Mouse (Mus musculus) kidney, embryonic 15.5 days (tissue): ENCODE measurements at regions not wholly inside any gene's neighbourhood (a gene's known extent, or its start where the extent isn't known, plus 50 kb on each side); places are given as distances from the start of the nearest gene placed in this dataset.

Source experiments
- ATAC-seq: fragments of 200-750 bp; cut with Nextera tagmentation; replicated peaks from 2 replicates; pipeline ENCODE4 v1.8.0; 2017; ENCODE audit warnings: moderate TSS enrichment; ENCODE audit not compliant: low FRiP score
- H3K27ac ChIP-seq: fragments of 300-500 bp; sonication (generic); 2 replicates; pipeline ENCODE4 v1.5.1; 2015; ENCODE audit warnings: mild to moderate bottlenecking, inconsistent platforms
- H3K27me3 ChIP-seq: fragments of 300-500 bp; sonication (generic); 2 replicates; pipeline ENCODE4 v1.6.1; 2015; ENCODE audit warnings: inconsistent platforms
- H3K36me3 ChIP-seq: fragments of 300-500 bp; sonication (generic); 2 replicates; pipeline ENCODE4 v1.6.1; 2015; ENCODE audit warnings: inconsistent platforms
- H3K4me1 ChIP-seq: fragments of 300-500 bp; sonication (generic); 2 replicates; pipeline ENCODE4 v1.6.1; 2015; ENCODE audit warnings: inconsistent platforms
- H3K4me2 ChIP-seq: fragments of 300-500 bp; sonication (generic); 2 replicates; pipeline ENCODE4 v1.6.1; 2015; ENCODE audit warnings: moderate library complexity, mild to moderate bottlenecking, inconsistent platforms
- H3K4me3 ChIP-seq: fragments of 300-500 bp; sonication (generic); replicated peaks from 2 replicates; pipeline ENCODE4 v1.5.1; 2015; ENCODE audit warnings: mild to moderate bottlenecking, inconsistent platforms
- H3K9ac ChIP-seq: fragments of 300-500 bp; sonication (generic); 2 replicates; pipeline ENCODE4 v1.6.1; 2015; ENCODE audit warnings: mild to moderate bottlenecking, inconsistent platforms
- H3K9me3 ChIP-seq: fragments of 300-500 bp; sonication (generic); replicated peaks from 2 replicates; pipeline ENCODE4 v1.6.1; 2016; ENCODE audit warnings: inconsistent platforms
- WGBS: fragments of 180-500 bp; shearing (Covaris S2); methylation state at CpG from one replicate; pipeline ENCODE4 v1.1.7; 2015; ENCODE audit warnings: mixed read lengths; 5-methylcytosine and 5-hydroxymethylcytosine counted together

GRCm38 (mm10) chr9:30522595-30523350 lies 95.9 kb downstream of the Snx19 start:
- no peaks in the 10 kb centered on the region for H3K27me3 ChIP-seq
- H3K9ac ChIP-seq: no peak overlapping the region
- H3K4me2 ChIP-seq: no peak overlapping the region
- no peak for ATAC-seq
- H3K27ac ChIP-seq: no peak overlapping the region
- 69% methylated on average over 10 of the region's 10 CpGs for WGBS
- no peaks in the 10 kb centered on the region for H3K9me3 ChIP-seq
- 0 out of 2 replicates have a peak, but pooled peaks cover 5% of the 10 kb centered on the region for H3K4me1 ChIP-seq
- H3K36me3 ChIP-seq: no peaks in the 10 kb centered on the region
- no peak overlapping the region for H3K4me3 ChIP-seq

GRCm38 (mm10) chr9:30521556-30522240 lies 94.8 kb downstream of the Snx19 start:
- WGBS: 88% methylated on average over 6 of the region's 6 CpGs
- H3K9ac ChIP-seq: no peak overlapping the region
- H3K27me3 ChIP-seq: no peaks in the 10 kb centered on the region
- H3K4me1 ChIP-seq: 0 out of 2 replicates have a peak, but pooled peaks cover 5% of the 10 kb centered on the region
- H3K36me3 ChIP-seq: no peaks in the 10 kb centered on the region
- no peak overlapping the region for H3K27ac ChIP-seq
- H3K4me2 ChIP-seq: no peak overlapping the region
- no peaks in the 10 kb centered on the region for H3K9me3 ChIP-seq
- H3K4me3 ChIP-seq: no peak overlapping the region
- ATAC-seq: no peak

- Histone ChIP-seq H3K27ac (no peak overlapping the region), H3K4me2 (no peak overlapping the region), H3K4me3 (no peak overlapping the region), H3K4me1 (0 out of 2 replicates have a peak, but pooled peaks cover 5% of the 10 kb centered on the region), H3K9ac (no peak overlapping the region), H3K27me3 (no peaks in the 10 kb centered on the region), H3K36me3 (no peaks in the 10 kb centered on the region), H3K9me3 (no peaks in the 10 kb centered on the region)
- no peak; the same call in 1 of the 2 replicates for ATAC-seq
- WGBS: 34% methylated on average over 9 of the region's 9 CpGs
These were observed 94.0 kb downstream of the Snx19 start for GRCm38 (mm10) chr9:30520853-30521439.

GRCm38 (mm10) chr9:30520116-30520515 lies 93.2 kb downstream of the Snx19 start:
- H3K9me3 ChIP-seq: no peaks in the 10 kb centered on the region
- H3K9ac ChIP-seq: no peak overlapping the region
- no peaks in the 10 kb centered on the region for H3K36me3 ChIP-seq
- H3K4me2 ChIP-seq: no peak overlapping the region
- 0 out of 2 replicates have a peak, but pooled peaks cover 5% of the 10 kb centered on the region for H3K4me1 ChIP-seq
- no peaks in the 10 kb centered on the region for H3K27me3 ChIP-seq
- ATAC-seq: no peak
- H3K4me3 ChIP-seq: no peak overlapping the region
- WGBS: 73% methylated on average over 1 of the region's 1 CpGs
- H3K27ac ChIP-seq: no peak overlapping the region

GRCm38 (mm10) chr9:30519231-30519630 lies 92.3 kb downstream of the Snx19 start:
- H3K4me3 ChIP-seq: no peak overlapping the region
- 89% methylated on average over 1 of the region's 1 CpGs for WGBS

More at GRCm38 (mm10) chr9:30519231-30519630, 92.3 kb downstream of the Snx19 start:
- Histone ChIP-seq H3K27me3 (no peaks in the 10 kb centered on the region), H3K36me3 (no peaks in the 10 kb centered on the region), H3K27ac (no peak overlapping the region), H3K4me1 (0 out of 2 replicates have a peak, but pooled peaks cover 5% of the 10 kb centered on the region), H3K9ac (no peak overlapping the region), H3K9me3 (no peaks in the 10 kb centered on the region), H3K4me2 (no peak overlapping the region)
- no peak for ATAC-seq
